Mouse (Mus musculus) layer of hippocampus, adult 8-10 months (tissue): ENCODE data around the gene Zmiz1. TPM values are rescaled to one million over a fixed set of nuclear protein-coding genes. Genes with fewer than 3 reads are reported as not detected.

Source experiments
- DNase-seq, 2 experiments: peaks; one replicate each; pipeline ENCODE4 v3.0.0; 2022; ENCODE audit warnings: low spot score in 2 of 2
- total RNA-seq, 4 experiments: library from RNA; stranded (reverse); gene quantifications; 2 replicates each; pipeline ENCODE4 v1.2.4; 2022

The Zmiz1 gene
- total RNA-seq, 4 experiments from 2014 or later, result 77.0 to 102 (median 92.7) TPM

DNA sequence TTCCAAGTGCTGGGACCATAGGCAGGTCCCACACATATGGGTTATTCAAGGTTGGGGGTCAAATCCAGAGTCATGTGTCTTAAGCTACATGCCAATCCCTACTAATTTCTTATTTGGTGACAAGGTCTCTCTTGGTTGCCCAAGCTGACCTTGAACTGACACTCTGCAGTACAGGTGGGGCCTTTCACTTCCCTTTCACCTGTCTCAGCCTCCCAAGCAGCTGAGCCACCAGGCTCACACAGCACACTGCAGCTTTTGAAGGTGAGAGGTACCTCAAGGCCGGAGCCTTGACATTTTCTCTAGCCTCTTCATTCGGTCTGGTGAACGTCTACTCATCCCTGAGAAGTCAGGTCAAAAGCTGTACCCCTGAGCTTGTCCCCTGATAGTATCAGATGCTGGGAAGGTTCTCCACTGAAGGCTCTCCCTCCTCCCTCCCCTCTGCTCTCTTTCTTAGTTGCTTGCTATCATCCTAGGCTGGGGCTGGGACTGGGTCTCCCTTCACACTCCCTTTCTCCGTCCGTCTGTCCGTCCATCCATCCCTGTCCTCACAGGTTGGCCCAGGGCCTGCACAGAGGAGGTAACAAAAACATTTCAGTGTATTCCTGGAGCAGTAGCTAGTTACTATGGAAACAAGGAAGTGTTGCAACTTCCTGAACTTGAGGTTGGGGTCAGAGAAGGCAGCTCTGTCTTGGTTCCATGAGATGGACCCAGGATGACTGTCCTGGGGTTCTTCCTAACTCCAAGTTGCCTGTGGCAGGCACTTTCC is 13.3 kb downstream of the Zmiz1 start:
- DNase-seq, result no peak

DNA sequence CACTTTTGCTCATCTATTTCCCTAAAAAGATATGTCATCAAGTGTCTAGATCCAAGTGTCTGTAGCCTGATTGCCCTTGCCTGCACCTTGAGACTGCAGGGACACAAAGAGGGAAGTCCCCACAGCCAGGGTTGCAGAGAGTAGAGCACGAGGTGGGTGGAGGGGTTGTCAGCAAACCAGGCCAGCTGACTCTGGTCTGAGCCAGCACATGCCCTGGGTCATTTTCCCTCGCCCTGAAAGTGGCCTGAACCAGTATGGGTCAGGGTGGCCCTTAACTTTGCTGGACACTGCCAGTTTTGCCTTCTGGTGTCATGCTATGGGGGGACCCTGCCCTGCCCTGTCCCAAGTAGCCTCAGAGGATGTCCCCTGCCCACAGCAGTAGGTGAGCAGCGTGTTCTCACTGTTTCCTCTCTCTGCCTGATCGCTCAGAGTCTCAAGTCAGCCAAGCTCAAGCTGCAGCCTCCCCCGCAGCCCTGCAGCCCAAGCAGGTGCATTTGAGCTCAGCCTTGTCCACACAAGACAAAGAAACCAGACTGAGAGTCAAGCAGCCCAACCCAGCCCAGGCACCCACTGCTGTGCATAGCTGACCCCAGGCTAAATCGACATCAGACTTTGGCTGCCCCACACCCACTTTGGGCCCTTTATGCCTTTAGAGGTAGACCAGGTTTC is 14.1 kb downstream of the Zmiz1 start:
- DNase-seq, result no peak

DNA sequence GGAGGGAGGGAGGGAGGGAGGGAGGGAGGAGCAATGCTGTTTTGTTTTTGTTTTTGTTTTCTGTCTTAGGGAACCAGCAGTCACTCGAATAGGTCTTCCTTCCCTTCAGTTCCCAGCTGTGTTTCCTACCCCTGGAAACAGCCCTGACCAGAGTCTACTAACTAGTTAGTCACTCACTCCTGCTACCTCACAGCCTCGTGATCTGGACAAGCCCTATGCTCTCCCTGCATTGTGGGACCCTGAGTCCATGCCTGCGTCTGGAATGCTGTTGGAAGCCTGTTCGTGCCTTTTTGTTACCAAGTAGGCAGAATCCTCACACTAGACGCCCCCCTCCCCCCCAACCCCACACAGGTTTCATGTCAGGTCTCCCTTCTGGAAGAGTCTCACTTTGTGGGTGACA is 15.0 kb downstream of the Zmiz1 start:
- no peak for DNase-seq

DNA sequence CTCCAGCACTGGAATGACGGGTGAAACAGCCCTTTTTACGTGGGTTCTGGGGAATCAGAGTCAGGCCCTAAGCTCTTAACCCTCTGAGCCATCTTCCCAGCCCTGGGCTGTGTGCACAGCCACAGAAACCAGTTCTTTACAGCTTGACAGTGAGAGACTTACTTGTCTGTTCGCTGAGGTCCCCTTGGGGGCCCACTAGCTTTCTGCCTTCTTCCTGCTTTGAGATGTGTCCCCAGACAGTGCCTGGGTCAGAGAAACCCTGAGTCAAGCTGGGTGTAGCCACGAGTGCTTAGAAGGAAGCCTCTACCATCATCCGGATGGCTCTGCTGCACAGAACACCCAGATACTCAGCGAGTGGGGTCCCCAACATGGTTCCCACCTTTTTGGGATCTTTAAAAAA is 15.7 kb downstream of the Zmiz1 start:
- DNase-seq, result no peak

DNA sequence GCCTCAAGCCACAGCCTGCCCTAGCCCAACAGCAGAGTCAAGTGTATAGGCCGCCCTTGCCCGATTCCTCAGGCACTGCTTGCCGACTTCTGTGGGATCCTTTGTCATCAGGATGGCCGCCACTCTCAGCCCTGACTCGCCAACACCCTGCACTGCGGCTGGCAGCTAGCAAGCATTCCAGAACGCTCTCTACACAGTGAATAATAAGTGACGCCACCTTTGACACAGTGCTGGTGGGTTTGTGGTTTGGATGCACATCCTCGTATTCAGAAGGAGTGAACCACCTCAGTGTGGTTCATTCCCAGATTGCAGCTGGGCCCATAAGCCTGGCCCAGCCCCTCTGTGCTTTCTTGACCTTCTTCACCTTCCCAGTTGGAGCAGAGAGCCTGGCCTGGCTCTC is 17.1 kb downstream of the Zmiz1 start:
- no peak for DNase-seq

DNA sequence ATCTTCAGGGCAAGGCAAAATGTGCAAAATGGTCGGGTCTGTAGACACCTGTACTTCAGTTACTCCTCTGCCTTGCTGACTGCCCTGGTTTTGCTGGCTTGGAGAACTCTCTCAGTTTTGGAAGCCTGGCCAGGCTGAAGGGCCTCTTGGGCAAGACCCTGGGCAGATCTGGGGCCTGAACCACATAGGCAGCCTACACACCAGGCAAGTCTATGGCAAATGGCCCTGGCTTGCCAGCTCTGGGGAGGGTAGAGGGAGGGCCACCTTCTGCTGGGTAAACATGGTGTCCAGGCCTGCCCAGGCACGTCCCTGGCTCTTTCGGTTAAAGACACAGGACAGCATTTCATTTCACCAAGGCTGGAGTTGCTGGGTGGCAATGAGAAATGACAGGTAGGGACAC is 17.5 kb downstream of the Zmiz1 start:
- no peak for DNase-seq

DNA sequence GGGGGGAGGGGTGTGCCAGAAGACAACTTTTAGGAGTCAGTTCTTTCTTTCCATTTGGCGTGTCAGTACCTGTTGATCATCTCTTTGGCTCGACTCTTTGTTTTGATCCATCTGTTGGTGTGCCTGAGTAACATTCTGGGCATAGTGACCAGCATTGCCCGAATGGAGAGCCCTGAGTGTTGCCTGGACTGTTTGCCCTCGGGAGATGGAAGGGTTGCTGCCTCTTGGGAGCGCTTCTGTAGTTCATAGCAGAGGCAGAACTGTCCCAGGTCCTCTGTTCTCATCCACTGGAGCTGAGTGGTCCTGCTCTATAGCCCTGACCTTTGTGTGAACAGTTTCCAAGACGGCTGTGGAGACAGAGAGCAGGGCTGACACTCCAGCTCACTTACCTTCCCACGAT is 18.3 kb downstream of the Zmiz1 start:
- no peak for DNase-seq

DNA sequence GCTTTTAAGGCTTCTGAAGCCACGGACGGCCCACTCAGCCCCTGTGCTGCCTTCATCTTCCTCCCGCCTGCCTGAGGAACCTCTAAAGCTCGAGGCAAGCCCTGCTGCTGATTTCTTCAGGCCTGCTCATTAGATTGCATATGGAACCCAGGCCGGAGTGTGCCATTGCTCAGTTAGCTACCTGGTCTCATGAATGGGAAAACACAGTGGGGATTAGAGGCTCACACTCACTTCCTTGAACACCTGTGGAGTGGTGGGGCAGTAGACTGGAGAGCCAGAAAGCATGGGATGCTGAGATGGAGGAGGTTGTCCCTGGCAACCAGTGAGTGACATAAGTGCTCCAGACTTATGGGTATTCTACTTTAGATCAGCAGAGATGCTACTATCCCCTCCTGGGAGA is 19.3 kb downstream of the Zmiz1 start:
- DNase-seq, result no peak

DNA sequence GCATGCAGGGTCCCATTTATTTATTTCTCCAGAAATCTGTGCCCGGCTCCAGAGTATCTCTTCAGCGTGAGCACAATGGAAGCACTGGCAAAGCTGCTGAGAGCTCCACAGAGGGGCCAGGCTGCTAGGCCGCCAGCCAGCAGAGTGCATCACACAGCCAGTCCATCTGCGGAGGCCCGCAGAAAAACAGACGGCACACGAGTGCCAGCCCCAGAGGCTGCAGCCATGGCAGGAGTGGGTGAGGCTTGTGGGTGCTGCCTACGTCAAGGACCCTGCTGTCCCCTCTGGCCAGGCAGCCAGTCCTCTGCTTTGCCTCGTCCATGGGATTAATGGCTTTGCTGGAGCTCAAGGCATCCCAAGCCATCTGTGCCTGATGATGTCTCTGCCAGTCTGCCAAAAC is 19.8 kb downstream of the Zmiz1 start:
- DNase-seq, result peak in 1 of 2 experiments; percentile 49

DNA sequence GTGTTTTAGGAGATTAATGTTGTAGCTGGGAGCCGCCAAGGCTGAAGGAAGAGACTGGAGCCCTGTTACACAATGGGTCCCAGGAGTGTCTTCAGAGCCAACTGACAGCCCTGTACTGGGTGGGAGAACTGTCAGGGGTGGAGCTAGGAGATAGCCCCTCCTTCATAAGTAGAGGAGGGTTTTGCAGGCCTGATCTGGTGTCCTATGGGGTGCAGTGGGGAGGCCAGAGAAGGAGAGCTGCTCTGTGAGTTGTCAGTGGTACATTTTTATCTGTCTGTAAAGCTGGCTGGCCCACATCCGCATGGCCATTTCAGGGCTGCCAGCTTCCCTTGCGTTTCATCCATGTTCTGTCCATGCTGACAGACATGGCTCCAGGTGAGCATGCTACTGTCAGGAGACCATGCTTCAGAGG is 20.9 kb downstream of the Zmiz1 start:
- DNase-seq, result no peak

DNA sequence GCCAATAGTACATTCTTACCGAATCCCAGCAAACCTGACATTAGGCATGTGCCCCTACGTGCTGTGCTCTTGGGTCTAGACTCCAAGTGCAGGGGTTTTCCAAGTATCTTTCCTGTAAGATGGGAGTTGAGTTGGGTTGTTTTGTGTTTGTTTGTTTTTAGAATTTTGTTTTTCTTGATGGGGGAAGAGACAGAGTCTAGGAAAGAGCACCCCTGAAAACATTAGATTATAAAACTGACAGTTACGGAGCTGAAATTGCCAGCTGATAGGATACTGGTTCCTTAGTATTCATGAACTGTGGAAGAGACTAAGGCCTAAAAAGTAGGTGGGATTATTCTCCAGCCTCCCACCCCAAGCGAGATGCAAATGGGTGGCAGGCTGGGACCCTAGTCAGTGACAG is 21.5 kb downstream of the Zmiz1 start:
- DNase-seq, result no peak

DNA sequence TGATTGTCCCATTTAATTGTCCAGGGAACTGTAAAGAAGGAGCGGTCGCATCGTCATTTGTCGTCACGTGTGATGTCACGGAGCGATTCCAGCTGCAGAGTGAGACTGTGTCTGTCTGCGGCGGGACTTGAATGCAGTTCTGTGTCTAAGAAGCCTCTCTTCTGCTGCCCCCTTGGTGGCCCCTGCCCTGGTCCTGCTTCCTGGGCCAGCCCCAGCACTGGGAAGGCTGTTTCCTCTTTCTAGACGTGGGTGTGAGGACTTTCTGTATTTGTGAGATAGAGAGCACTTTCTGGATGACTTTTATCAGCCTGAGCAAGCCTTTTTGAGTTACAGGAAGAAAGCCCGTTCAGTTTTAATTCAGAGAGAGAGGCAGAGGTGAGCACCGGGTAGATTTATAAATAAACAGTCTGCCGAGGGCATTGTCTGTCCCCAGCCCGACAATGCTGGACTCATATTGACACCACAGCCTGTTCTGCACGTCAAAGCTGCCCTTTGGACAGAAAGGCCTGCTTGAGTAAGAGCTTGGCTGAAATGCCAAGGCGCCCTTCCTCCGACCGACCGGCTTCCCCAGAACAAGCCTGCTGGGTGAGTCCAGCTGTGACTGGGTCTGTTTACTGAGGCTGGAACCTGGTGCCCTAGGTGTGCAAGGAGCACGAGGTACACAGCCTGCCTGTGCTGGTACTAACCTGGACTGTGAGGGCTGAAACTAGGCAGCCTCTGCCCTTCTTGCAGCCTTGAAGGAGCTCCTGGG is 22.1 kb downstream of the Zmiz1 start:
- no peak for DNase-seq

DNA sequence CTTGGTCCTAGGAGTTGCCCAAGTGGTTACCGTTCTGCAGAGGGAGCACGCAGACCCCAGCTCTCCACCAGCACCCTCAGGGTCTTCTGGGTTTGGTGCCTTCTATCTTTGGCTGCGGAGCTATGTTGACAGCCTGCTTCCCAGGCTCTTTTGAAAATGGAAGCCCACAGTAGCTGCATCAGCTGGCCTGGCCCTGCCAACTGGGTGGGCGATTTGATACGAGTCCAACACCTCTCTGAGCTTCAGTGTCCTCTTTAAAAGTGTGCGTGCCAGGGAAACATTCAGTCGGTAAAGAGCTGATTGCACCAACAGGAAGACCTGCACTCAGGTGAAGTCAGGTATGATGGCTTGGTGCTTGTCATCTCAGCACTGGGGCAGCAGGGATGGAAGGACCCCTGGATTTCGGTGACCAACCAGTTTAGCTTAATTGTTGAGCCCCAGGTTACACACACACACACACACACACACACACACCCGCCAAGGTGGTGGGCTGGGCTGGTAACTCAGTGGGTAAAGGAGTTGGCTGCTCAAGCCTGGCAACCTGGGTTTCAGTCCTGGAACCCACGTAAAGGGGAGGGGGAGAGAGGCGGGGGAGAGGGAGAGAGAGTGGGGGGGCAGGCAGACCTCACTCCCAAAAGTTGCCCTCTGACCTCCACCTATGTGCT is 22.8 kb downstream of the Zmiz1 start:
- DNase-seq, result no peak

DNA sequence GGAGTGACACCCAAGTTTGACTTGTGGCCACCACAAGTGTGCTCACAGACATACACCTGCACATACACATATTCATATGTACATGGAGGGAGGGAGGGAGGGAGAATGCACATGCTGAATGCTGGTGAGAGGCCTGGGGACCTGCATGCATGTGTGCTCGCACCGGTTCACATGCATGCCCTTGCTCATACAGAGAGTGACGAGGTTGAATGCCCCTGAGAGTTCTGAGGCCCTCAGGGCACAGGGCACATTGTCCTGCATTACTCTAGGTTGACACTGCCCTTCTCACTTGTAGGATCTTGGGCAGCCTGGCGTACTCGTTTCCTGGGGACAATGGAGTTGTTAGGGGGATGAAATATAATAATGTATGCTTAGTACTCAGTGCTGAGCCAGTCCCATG is 23.4 kb downstream of the Zmiz1 start:
- no peak for DNase-seq

DNA sequence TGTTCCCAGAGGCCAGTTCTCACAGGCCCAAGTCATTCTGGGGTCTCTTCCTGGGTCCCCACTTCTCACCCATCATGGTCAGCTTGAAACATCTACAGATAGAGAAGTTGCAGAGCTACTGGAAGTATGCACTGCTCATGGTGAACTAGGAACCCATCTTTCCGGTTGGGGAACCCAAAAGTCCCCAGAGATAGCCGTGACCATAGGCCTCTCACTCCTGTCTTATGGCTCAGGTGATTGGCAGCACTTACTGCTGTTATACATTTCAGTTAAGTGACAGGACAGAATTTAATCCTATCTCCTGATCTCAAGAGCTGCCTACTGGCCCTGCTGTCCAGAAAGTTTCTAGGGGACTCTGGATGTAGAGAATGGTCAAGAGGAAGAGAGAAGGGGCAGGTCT is 24.3 kb downstream of the Zmiz1 start:
- no peak for DNase-seq

DNA sequence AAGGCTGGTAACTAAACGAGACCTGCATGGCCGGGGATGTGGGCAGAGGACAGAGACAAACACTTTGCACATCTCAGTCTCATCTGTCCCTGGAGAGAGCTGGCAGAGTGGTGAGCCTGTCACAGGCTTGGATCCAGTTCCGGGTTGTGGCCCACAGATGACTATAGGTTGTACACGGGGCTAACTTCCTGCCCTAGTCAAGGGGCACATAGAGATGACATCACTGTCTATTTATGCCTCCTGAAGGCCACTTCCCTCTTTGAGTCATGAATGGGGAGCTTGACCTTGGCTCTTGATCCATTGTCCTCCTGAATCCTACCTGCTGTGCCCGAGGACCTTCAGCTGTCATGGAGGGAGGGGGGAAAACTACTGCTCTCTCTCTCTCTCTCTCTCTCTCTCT is 25.1 kb downstream of the Zmiz1 start:
- DNase-seq, result no peak

DNA sequence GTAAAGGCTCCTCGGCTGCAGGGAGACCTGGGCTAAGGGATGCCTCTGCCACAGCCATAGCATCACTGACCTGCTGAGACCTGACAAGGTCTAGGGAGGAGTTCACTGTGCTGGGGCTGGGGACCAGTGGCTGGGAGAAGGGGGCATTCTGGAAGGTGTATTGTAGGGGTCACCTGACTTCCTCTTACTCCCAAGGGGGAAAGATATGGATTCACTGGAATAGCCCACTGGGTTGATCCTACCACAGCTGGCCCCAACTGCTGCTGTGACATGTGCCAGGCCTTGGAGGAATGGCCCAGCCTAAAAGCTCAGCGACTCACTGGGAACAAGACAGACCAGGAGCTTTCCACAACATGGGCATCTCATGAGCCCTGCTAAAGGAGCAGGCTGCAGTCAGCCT is 27.2 kb downstream of the Zmiz1 start:
- no peak for DNase-seq

DNA sequence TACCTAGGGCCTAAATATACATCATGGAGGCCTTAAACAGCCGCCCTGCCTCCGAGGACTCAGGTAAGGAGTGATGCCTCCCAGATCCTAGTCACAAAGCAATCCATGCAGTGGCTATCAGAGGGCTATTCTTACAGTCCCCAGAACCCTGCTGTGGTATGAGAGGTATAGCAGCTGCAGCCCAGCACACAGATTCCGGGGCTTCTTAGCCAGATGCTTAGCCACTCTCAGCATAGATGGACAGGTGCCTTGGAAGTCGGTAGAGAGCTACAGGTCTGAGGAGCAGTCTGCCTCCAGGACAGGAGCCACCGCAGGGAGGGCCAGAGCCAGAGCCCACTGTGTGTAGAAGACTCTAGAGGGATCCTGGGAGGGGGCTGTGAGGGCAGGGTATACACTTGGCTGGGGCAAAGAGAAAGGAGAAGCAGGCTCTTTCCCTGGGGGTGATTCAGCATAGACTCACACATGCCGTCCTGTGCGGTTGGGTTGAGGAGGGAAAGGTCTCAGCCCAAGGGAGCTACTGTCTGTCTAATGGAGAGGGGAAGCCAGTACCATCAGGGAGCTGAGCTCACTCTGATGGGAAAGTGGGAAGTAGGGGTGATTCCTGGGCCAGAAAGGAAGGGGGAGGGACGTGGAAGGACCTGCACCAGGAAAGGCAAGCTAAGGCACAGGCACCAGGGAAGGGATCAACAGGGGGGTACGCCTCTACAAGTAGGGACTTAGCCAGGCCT is 27.9 kb downstream of the Zmiz1 start:
- DNase-seq, result no peak

DNA sequence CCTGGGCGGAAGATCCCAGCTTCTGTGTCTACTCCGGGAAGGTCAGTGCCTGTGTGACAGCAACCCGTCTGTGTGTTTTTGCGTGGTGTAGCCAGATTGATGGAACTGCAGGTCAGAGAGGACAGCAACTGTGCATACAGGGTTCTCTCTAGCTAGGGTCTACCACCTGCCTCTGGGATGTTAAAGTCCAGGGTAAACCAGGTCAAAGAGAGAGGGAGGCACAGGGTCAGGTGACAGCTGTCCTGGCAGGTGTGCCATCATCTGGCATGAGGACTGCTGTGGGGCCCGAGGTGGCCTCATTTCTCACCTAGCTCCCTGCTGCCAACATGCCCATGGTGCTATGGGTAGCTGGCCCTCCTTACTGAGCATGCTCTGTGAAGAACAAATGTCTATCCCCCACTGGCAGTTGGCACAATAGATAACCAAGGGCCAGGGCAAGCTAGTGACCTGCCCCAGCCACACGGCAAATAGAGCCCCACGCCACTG is 28.5 kb downstream of the Zmiz1 start:
- DNase-seq, result no peak

DNA sequence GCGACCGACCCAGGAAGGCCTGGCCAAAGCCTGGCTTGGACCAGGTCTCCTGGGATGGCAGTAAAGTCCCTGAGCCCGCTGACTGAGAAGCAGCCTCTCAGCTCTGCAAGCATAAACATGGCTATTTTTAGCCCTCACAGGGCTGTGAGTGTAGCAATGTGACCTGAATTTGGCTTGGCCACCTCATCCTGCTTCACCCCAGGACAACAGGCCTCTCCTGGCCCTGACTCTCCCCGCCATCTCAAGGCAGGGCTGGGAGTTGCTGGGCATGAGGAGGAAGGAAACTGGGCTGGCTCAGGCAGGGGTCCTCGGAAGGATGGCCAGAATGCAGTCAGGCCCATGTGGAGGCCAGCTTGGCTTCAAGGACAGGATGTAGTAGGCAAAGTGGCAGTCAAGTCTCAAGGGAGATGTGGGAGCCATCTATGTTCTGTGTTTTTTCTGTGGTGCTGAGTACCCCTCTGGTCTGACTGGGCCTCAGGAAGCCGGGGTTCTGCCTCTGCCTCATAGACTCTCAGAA is 29.2 kb downstream of the Zmiz1 start:
- peak in 1 of 2 experiments; percentile 51 for DNase-seq
